Mouse (Mus musculus): Measurements from ENCODE around the gene Hipk3. TPM values are rescaled to one million over a fixed set of nuclear protein-coding genes. Genes with fewer than 3 reads are reported as not detected.

Gene Hipk3
- polyA plus RNA-seq, 1 experiment from 2014 or later, result 8.1 TPM

DNA sequence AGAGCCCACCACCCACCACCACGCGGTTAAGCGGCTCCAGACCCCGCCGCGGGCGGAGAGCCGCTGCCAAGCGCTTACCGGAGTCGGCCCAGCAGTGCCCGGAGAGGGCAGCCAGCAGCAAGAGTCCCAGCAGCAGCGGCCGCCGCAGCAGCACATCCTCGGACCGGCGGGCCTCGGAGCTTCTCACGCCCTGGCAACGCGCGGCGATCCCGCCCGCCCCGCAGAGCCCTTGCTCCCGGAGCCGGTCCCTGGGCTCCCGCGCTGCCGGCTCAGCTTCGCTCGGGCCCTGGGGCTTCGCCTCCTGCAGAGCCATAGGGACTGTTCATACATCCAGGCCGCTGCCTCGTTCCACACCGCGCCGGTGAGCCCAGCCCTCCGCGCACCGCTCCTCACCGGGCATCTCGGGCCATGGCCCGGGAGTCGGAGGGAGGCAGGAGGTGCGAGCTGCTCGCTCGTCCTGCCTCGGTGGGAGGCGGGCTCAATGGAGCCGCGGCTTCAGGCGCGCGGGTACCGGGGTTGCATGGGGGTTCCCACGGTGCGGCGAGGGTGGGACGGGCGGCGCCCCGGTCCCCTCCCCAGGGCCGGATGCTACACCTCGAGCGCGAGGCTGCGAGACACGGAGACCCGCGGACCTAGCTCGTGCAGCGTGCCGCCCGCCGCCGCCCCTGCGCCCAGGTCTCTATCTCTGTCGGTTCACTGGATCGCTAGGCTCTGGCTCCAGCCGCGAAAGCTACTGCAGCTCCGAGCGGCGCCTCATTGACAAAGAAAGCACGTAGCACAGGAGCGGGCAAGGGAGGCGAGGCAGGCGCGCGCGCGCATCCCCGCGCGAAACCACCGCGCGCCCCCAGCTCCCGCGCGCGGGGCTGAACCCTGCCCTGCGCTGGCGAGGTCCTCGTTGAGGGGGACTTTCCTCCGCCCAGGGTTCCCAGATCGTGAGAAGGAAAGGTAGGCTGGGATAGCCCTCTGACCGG is 84.1 kb downstream of the Hipk3 start:
- H3K36me3 ChIP-seq, result no peaks in the 10 kb centered on the region
- ATAC-seq (ENCODE audit: low FRiP score, low read depth), result peak; percentile 92
- WGBS, result 1% methylated on average over 90 of the region's 111 CpGs
- peak overlapping the region; percentile 89 for H3K9ac ChIP-seq
- H3K27me3 ChIP-seq, result 0 out of 2 replicates have a peak, but pooled peaks cover 4% of the 10 kb centered on the region
- peak overlapping the region; percentile 93 for H3K27ac ChIP-seq (replicated peaks)
- no peaks in the 10 kb centered on the region for H3K9me3 ChIP-seq
- H3K4me2 ChIP-seq, result peak overlapping the region; percentile 74
- H3K4me1 ChIP-seq (replicated peaks), result peaks cover 42% of the 10 kb centered on the region
- H3K4me3 ChIP-seq, result peak overlapping the region; percentile 83

GRCm38 (mm10) chr2:104408351-104408750 is 85.9 kb downstream of the Hipk3 start:
- Histone ChIP-seq H3K27ac (replicated peaks) (no peak overlapping the region), H3K4me3 (peak overlapping the region; percentile 83), H3K9ac (peak overlapping the region; percentile 89; the same call in 1 of the 2 replicates), H3K36me3 (no peaks in the 10 kb centered on the region), H3K4me2 (peak overlapping the region; percentile 74), H3K9me3 (no peaks in the 10 kb centered on the region), H3K4me1 (replicated peaks) (peaks cover 42% of the 10 kb centered on the region), H3K27me3 (0 out of 2 replicates have a peak, but pooled peaks cover 4% of the 10 kb centered on the region)
- ATAC-seq (ENCODE audit: low FRiP score, low read depth), result no peak
- WGBS, result 69% methylated on average over 7 of the region's 7 CpGs

GRCm38 (mm10) chr2:104407913-104408312 is 86.3 kb downstream of the Hipk3 start:
- Histone ChIP-seq H3K9me3 (no peaks in the 10 kb centered on the region), H3K4me2 (peak overlapping the region; percentile 74), H3K27ac (replicated peaks) (no peak overlapping the region), H3K36me3 (no peaks in the 10 kb centered on the region), H3K4me1 (replicated peaks) (peaks cover 42% of the 10 kb centered on the region), H3K4me3 (peak overlapping the region; percentile 83), H3K27me3 (0 out of 2 replicates have a peak, but pooled peaks cover 4% of the 10 kb centered on the region), H3K9ac (no peak overlapping the region)
- 72% methylated on average over 4 of the region's 4 CpGs for WGBS
- no peak for ATAC-seq (ENCODE audit: low FRiP score, low read depth)

DNA sequence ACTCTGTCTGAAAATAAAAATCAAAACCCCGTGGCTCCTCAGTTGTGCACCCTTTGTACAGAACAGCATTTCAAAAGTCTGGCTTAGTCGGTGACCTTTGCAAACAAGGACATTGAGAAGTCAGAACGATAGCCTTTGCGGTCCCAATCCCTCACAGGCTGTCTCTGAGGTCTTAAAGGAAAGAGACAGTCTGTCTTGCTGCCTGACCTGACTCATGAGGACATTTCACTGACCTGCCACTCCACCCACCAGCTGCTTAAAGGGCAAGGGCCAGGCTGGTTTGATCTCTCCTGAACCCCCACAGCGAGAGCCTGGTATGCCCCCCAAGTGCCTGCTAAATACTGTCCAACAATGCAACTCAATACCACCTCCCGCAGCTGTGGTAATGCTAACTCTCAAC is 90.2 kb downstream of the Hipk3 start:
- Histone ChIP-seq H3K4me3 (no peak overlapping the region), H3K27ac (replicated peaks) (no peak overlapping the region), H3K9me3 (no peaks in the 10 kb centered on the region), H3K4me1 (replicated peaks) (peaks cover 33% of the 10 kb centered on the region), H3K4me2 (no peak overlapping the region), H3K27me3 (no peaks in the 10 kb centered on the region), H3K9ac (no peak overlapping the region), H3K36me3 (no peaks in the 10 kb centered on the region)
- 82% methylated on average over 6 of the region's 6 CpGs for WGBS
- no peak for ATAC-seq (ENCODE audit: low FRiP score, low read depth)

GRCm38 (mm10) chr2:104398651-104399290 is 95.5 kb downstream of the Hipk3 start:
- Histone ChIP-seq H3K27me3 (no peaks in the 10 kb centered on the region), H3K4me1 (replicated peaks) (no peaks in the 10 kb centered on the region; the same call in 1 of the 2 replicates), H3K27ac (replicated peaks) (no peak overlapping the region), H3K4me2 (no peak overlapping the region), H3K36me3 (no peaks in the 10 kb centered on the region), H3K4me3 (no peak overlapping the region), H3K9me3 (no peaks in the 10 kb centered on the region), H3K9ac (no peak overlapping the region)
- no peak for ATAC-seq (ENCODE audit: low FRiP score, low read depth)
- 80% methylated on average over 6 of the region's 6 CpGs for WGBS

GRCm38 (mm10) chr2:104395961-104396360 is 98.3 kb downstream of the Hipk3 start:
- Histone ChIP-seq H3K27me3 (no peaks in the 10 kb centered on the region), H3K4me2 (no peak overlapping the region), H3K9me3 (no peaks in the 10 kb centered on the region), H3K4me1 (replicated peaks) (no peaks in the 10 kb centered on the region; the same call in 1 of the 2 replicates), H3K9ac (no peak overlapping the region), H3K36me3 (no peaks in the 10 kb centered on the region), H3K27ac (replicated peaks) (no peak overlapping the region), H3K4me3 (no peak overlapping the region)
- WGBS, result 77% methylated on average over 9 of the region's 9 CpGs
- ATAC-seq (ENCODE audit: low FRiP score, low read depth), result no peak

DNA sequence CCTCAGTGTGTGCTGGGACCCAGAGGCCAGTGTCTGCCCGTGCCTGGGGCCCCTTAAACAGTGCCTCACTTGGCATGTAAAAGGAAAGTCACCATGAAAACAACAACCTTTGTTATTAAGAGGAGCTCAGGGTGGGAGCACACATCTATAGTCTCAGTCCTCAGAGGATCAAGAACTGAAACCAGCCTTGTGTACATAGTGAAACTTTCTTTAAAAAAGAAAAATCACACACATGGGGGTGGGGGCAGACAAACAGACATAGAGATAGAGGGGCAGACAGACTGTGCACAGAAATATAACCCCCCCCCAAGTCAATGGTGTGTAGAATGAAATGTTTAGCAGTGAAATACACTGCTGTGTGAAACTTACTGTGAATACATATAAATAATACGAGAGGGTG is 99.5 kb downstream of the Hipk3 start:
- no peak overlapping the region for H3K9ac ChIP-seq
- H3K4me1 ChIP-seq (replicated peaks), result no peaks in the 10 kb centered on the region; the same call in 1 of the 2 replicates
- H3K27me3 ChIP-seq, result no peaks in the 10 kb centered on the region
- H3K4me3 ChIP-seq, result no peak overlapping the region
- H3K4me2 ChIP-seq, result no peak overlapping the region
- H3K27ac ChIP-seq (replicated peaks), result no peak overlapping the region
- H3K9me3 ChIP-seq, result no peaks in the 10 kb centered on the region
- no peak for ATAC-seq (ENCODE audit: low FRiP score, low read depth)
- no peaks in the 10 kb centered on the region for H3K36me3 ChIP-seq
- WGBS, result 43% methylated on average over 2 of the region's 2 CpGs

GRCm38 (mm10) chr2:104392700-104393312 is 101.4 kb downstream of the Hipk3 start:
- H3K36me3 ChIP-seq, result no peaks in the 10 kb centered on the region
- H3K4me2 ChIP-seq, result no peak overlapping the region
- no peaks in the 10 kb centered on the region for H3K27me3 ChIP-seq
- ATAC-seq (ENCODE audit: low FRiP score, low read depth), result no peak
- no peak overlapping the region for H3K9ac ChIP-seq
- H3K27ac ChIP-seq (replicated peaks), result no peak overlapping the region
- H3K4me1 ChIP-seq (replicated peaks), result no peaks in the 10 kb centered on the region
- 79% methylated on average over 4 of the region's 4 CpGs for WGBS
- H3K4me3 ChIP-seq, result no peak overlapping the region
- no peaks in the 10 kb centered on the region for H3K9me3 ChIP-seq

DNA sequence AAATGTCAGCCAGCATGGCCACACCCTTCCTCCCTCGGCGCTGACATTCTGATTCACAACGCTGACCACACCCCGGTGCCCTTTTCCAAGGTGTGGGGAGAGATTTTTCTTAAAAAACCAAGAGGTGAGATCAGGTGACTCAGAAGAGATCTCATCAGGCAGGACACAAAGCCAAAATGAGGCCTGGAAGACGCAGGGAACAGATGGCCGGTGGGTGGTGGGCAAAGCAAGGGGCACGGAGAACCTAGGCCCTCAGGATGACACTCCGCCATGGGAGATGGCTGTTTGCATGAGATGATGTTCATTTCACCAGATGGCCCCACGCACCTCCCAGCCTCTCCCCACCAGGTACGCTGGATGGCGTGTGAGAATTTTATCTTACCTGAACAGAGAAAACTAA is 105.0 kb downstream of the Hipk3 start:
- no peak overlapping the region for H3K4me3 ChIP-seq
- H3K9ac ChIP-seq, result no peak overlapping the region
- no peak overlapping the region for H3K4me2 ChIP-seq
- no peaks in the 10 kb centered on the region for H3K27me3 ChIP-seq
- H3K36me3 ChIP-seq, result no peaks in the 10 kb centered on the region
- 94% methylated on average over 11 of the region's 11 CpGs for WGBS
- no peaks in the 10 kb centered on the region for H3K4me1 ChIP-seq (replicated peaks)
- H3K27ac ChIP-seq (replicated peaks), result no peak overlapping the region
- ATAC-seq (ENCODE audit: low FRiP score, low read depth), result no peak
- H3K9me3 ChIP-seq, result no peaks in the 10 kb centered on the region

DNA sequence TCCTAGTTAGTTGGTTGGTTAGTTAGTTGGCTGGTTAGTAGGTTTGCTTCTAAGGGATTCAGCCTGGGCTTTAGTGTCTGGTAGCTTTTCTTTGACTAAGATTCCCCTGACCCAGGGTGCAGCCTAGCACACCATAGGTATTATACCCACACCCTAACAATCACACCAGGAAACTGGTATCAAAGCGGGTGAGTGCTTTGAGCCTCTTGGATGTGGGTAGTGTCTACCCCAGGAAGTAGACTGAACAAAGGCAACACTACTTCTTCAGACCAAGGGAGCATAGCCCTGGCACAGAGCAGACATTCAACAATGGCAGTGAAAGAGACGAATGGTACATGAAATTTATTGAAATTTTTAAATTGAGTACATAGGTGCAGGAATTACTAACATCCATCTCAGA is 108.3 kb downstream of the Hipk3 start:
- H3K4me2 ChIP-seq, result no peak overlapping the region
- 84% methylated on average over 2 of the region's 2 CpGs for WGBS
- no peak overlapping the region for H3K9ac ChIP-seq
- no peak overlapping the region for H3K4me3 ChIP-seq
- ATAC-seq (ENCODE audit: low FRiP score, low read depth), result no peak
- no peaks in the 10 kb centered on the region for H3K9me3 ChIP-seq
- H3K27ac ChIP-seq (replicated peaks), result no peak overlapping the region
- H3K27me3 ChIP-seq, result no peaks in the 10 kb centered on the region
- no peaks in the 10 kb centered on the region for H3K4me1 ChIP-seq (replicated peaks)
- no peaks in the 10 kb centered on the region for H3K36me3 ChIP-seq

GRCm38 (mm10) chr2:104383589-104383988 is 110.7 kb downstream of the Hipk3 start:
- peaks cover 13% of the 10 kb centered on the region for H3K4me1 ChIP-seq (replicated peaks)
- H3K4me3 ChIP-seq, result no peak overlapping the region
- 93% methylated on average over 4 of the region's 4 CpGs for WGBS
- H3K4me2 ChIP-seq, result no peak overlapping the region
- H3K36me3 ChIP-seq, result no peaks in the 10 kb centered on the region
- H3K27ac ChIP-seq (replicated peaks), result no peak overlapping the region
- ATAC-seq (ENCODE audit: low FRiP score, low read depth), result no peak
- H3K9me3 ChIP-seq, result no peaks in the 10 kb centered on the region
- H3K9ac ChIP-seq, result no peak overlapping the region
- no peaks in the 10 kb centered on the region for H3K27me3 ChIP-seq

DNA sequence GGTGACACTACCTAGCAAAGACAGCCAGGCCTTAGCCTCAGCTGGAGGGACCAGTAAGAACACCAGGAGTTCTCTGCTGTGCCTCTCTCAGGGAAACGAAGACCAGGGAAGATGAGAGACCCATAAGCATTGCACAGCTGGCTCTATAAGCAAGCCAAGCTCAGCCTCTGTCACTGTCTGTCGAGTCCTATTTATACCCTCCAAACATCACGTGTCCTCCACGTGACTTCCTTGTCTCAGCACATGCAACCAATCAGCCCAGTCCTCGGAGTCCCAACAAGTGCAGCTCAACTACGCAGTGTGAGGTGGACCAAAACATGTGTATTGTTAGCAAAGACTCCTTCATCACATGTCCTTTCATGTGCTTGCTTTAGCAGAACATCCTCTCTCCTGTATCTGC is 111.4 kb downstream of the Hipk3 start:
- Histone ChIP-seq H3K9me3 (no peaks in the 10 kb centered on the region), H3K9ac (no peak overlapping the region), H3K27me3 (no peaks in the 10 kb centered on the region), H3K4me3 (no peak overlapping the region), H3K27ac (replicated peaks) (no peak overlapping the region), H3K4me1 (replicated peaks) (peaks cover 15% of the 10 kb centered on the region), H3K36me3 (no peaks in the 10 kb centered on the region), H3K4me2 (no peak overlapping the region)
- no peak for ATAC-seq (ENCODE audit: low FRiP score, low read depth)
- 87% methylated on average over 6 of the region's 6 CpGs for WGBS

Data from hindbrain, embryonic 15.5 days (tissue).